Mouse (Mus musculus) lung, adult 2 months (tissue): ENCODE results near the gene Itprid1.

Experiments used
- CTCF ChIP-seq: fragments of 200-500 bp; IDR thresholded peaks from 2 replicates; pipeline ENCODE4 v1.5.1; 2011; ENCODE audit warnings: mild to moderate bottlenecking, low read length, control low read depth; ENCODE audit not compliant: insufficient read depth
- POLR2A ChIP-seq: fragments of 200-500 bp; IDR thresholded peaks from 2 replicates; pipeline ENCODE4 v1.6.1; 2011; ENCODE audit warnings: low read depth, mild to moderate bottlenecking, control low read depth, low read length, borderline replicate concordance; ENCODE audit errors: extremely low read depth

GRCm38 (mm10) chr6:55804681-55805000, 32.1 kb upstream of the Itprid1 start:
- no peak for TF ChIP-seq POLR2A
- TF ChIP-seq CTCF, result no peak
